Mouse (Mus musculus) frontal cortex, postnatal 25 days (tissue): ENCODE results near the gene 1700123L14Rik.
"Not testable (repeated sequence)": the region's sequence is repeated elsewhere in the genome, so short reads cannot be mapped to it uniquely, and the experiment has no call there.

Source experiments
- DNase-seq, 2 experiments: peaks; one replicate each; pipeline ENCODE4 v3.0.0; 2022; ENCODE audit warnings: low spot score in 2 of 2

1700123L14Rik gene

DNA sequence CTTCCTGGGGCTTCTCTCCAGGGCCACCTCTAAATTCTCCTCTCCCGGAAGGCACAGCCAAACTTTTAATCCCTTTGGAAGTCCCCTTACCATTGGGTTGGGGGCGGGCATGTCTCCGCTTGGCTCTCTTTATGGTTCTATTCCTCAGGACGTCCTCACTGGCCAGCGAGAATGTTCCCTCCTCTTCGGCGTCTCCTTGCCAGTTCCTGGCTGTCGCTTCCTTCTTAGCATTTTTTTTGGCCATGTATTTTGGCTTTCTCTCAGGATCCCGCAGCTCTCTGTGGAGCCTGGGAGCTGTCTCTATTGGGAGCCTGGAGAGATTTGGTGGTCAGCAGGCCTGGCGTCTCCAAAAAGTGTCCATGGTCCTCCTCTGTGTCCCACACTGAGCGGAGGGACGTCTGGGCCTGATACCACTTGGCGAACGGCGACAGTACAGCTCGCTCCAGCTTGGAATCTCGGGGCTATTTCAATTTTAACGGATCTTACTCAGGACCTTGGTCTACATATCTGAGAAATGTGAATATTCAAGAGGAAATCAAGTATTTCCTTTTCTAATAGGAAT is at the start of gene 1700123L14Rik:
Gene 1700123L14Rik, minus strand, starts transcription at position 426 of the 562 bp plus-strand sequence.
- no peak for DNase-seq

DNA sequence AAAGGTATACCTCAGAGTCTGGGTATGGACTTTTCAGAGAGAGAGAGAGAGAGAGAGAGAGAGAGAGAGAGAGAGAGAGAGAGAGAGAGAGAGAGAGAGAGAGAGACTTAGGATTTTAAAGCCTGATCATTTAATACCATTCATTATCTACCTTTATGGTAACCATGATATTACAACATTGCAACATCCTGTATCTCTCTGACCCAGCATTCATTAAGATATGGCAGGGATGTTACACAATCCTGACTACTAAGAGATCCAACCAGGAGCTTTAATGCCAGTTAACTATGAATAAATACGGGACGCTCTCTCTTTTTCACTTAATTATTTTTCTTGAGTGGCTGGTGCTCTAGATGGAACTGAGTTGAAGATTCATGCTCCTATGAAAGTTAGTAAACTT is 39.4 kb upstream of the 1700123L14Rik start:
- no peak for DNase-seq

DNA sequence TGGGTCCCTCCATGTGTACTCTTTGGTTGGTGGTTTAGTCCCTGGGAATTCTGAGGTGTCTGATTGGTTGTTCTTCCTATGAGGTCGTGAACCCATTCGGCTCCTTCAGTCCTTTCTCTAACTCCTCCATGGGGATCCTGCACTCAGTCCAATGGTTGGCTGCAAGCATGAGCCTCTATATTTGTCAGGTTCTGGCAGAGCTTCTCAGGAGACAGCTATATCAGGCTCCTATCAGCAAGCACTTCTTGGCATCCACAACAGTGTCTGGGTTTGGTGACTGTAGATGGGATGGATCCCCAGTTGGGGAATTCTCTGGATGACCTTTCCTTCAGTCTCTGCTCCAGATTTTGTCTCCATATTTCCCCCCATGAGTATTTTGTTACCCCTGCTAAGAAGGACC is 32.9 kb upstream of the 1700123L14Rik start:
- DNase-seq = not testable (repeated sequence)

DNA sequence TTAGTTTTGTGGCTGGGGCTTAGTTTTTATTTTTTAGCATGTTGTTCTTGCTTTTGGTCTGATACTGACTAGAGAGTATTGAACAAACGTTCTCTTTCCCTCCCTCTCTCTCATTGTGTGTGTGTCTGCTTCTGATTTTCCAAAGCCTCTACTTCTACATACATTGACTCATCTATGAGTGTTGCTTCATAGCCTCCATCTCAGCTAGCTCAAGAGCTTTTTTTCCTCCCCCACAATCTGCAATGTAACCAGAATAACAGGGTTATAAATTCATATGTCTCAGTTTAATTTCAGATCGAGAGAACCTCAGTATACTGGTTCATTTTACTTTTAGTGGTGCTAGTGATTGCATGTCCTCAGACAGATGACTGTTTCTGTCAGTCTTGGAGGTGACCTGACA is 20.5 kb upstream of the 1700123L14Rik start:
- DNase-seq = no peak

DNA sequence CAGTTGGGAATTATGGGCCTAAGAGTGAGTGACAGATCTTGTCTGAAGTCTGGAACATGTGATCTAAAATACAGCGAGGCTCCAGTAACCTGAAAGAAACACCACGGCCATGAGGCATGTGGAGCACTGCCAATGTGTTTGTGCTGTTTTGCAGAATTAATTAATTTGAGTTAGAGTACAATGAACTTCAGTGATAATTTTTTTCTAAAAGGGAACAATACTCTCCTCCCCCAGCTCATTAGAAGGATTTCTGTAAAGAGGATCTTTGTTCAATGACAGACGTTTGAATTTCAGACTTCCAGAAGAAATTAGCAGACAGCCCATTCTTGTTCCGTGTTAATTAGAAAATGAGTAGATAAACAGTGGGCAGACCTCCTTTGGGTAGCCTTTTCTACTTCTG is 17.3 kb upstream of the 1700123L14Rik start:
- DNase-seq = no peak

DNA sequence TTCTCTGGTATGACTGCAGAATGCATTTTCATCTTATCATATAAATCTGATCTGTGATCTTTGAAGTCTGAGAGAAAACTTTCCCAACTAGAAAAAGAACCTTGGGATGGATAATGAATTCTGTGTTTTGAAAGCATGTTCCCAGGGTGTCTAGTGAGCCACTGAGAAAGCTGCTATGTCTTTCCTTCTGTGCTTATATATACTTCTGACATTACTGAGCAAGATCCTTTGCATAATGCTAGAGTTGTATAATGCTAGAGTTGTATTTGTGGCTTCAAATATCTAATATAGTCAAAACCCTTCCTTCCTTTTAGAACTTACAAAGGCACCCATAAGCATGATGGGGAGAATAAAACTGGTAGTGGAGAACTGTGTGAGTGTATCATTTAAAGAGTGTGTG is 12.5 kb upstream of the 1700123L14Rik start:
- no peak for DNase-seq

DNA sequence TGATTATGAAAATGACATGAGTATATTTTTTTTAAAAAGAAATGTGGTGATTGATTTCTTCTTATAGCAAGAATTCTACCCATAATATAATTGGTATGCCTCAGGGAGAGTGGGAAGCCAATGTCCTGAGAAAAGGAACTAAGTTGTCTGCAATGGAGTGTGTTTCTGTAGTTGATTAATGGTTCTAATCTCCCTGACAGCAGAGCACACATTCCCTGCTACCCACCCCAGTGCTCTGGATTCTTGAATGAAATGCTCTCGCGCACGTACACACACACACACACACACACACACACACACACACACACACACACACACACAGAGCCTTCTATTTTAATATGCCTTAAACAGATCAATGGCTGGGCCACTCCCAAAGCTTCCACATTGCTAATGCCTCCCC is 7.6 kb upstream of the 1700123L14Rik start:
- no peak for DNase-seq

DNA sequence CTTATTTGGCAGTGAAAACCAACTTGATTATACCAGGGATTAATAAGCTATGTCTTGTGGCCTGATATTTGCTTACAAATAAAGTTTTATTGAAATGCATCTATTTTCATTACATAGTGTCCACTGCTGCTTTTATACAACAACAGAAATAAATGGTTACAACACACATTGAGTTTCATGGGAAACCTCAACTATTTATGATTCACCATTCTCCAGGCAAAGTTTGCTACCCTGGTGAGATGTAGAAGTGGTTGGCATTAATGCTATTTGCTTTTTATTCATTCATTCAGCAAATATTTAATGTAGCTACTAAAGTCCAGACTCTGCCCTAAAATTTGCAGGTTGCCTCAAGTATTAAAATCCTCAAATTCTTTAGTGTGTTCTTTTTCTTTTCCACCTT is 988 bp upstream of the 1700123L14Rik start:
- DNase-seq = no peak

DNA sequence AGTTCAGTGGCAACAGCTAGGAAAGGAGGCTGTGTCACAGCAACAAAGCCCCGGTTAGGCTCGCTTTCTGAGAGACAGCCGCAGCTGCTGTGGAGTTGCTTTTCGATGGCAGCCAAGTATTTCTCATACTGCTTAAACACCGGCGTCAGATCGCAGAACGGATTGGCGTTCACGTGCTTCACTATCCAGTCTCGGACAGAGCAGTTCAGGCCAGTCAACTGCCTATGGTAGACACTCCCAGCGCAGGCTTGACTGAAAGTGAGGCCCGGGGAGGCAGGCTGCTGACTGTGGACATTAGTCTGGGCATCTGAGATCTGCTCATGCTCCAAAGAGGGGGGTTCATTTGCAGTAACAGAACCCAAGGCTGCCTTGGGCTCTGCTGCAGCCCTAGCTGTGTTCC is 640 bp downstream of the 1700123L14Rik start:
- no peak for DNase-seq

DNA sequence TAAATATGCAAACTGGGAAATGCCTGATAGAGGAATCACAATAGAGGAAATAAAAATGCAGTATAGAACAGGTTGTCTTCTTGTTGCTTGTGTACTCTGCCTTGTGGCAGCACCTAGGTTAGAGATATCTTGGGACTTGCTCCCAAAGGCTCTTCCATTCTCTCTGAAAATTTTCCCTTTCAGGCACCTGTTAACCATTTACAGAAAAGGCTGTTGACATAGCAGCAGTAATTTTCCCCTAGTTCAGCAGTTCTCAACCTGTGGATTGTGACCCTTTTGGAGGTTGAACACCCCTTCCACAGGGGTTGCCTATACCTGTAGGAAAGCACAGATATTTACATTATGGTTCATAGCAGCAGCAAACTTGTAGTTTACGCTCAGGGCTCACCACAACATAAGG is 22.7 kb downstream of the 1700123L14Rik start:
- no peak for DNase-seq

DNA sequence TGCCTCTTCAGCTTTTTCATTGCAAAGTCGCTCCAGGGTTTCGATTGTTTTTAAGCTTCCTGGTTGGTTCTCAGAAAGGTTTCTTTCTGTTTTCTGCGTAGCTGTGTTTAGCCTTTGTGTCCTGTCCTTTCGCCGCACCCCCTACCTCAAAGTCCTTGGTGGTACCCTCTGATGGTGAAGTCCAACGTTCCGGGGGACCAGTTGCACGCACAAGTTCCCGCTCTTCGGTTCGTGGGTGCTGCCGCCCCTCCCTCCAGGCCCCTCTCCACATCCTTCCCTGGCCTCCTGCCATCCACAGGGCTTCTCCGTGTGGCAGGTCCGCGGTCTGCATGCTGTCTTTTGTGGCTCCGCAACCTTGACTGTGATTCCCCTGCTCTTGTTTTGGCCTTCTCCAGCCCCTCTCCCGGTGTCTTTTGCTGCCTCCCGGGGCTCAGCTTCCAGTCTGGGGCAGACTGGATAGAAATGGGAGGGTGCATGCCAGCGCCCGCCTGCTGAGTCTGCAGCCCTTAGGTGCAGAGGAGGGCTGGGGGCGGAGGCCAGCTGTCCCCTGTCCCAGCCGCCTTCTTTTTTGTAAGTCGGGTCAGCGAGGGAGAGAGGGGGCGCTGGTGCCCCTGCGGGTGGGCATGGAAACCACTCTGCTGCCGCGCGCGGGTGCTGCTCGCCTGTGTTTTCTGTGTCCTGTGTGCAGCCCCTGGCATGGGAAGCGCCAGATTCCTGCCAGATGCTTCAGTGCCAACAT is 49.3 kb downstream of the 1700123L14Rik start:
- DNase-seq = peak; percentile 31 to 43

DNA sequence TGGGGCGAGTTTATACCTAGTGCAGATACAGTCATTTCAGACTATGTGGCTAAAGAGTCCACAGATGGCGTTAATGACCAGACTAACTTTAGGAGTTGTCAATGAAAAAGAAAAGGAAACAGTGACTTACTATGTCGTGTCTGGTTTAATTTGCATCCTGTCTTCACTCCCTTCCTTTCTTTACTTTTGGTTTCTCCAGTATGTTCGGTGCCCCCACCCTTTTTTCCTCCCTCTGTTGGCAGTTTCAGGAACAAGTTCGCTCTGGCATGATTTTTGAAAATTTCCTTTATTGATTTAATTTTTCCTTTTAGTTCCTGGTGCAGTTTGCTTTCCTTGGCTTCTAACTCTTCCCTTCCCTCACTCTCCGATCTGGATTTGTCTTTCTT is 49.9 kb downstream of the 1700123L14Rik start:
- DNase-seq = no peak
